Mouse (Mus musculus) lung, adult 2 months (tissue): Measurements from ENCODE around the gene Znrf4.

Source experiments
- CTCF ChIP-seq: fragments of 200-500 bp; IDR thresholded peaks from 2 replicates; pipeline ENCODE4 v1.5.1; 2011; ENCODE audit warnings: mild to moderate bottlenecking, low read length, control low read depth; ENCODE audit not compliant: insufficient read depth
- POLR2A ChIP-seq: fragments of 200-500 bp; IDR thresholded peaks from 2 replicates; pipeline ENCODE4 v1.6.1; 2011; ENCODE audit warnings: low read depth, mild to moderate bottlenecking, control low read depth, low read length, borderline replicate concordance; ENCODE audit errors: extremely low read depth

GRCm38 (mm10) chr17:56487441-56487888 is 24.8 kb downstream of the Znrf4 start:
- TF ChIP-seq POLR2A (no peak), CTCF (peak; percentile 47; the same call in 1 of the 2 replicates)
